Mouse (Mus musculus) stomach, embryonic 14.5 days (tissue): ENCODE results near the gene Mapk11. TPM values are rescaled to one million over a fixed set of nuclear protein-coding genes. Genes with fewer than 3 reads are reported as not detected.

Experiments used
- ATAC-seq: fragments of 200-750 bp; cut with Nextera tagmentation; 2 replicates; pipeline ENCODE4 v1.8.0; 2017; ENCODE audit warnings: low read depth, moderate TSS enrichment; ENCODE audit not compliant: insufficient number of reproducible peaks, insufficient read depth, low FRiP score
- H3K27ac ChIP-seq: fragments of 300-500 bp; sonication (generic); 2 replicates; pipeline ENCODE4 v1.5.1; 2014; ENCODE audit warnings: mild to moderate bottlenecking, low read length, moderate library complexity, mixed read lengths
- H3K27me3 ChIP-seq: fragments of 300-500 bp; sonication (generic); 2 replicates; pipeline ENCODE4 v1.6.1; 2014; ENCODE audit warnings: low read length, control low read depth, mixed read lengths; ENCODE audit not compliant: control insufficient read depth, insufficient read depth
- H3K36me3 ChIP-seq: fragments of 300-500 bp; sonication (generic); 2 replicates; pipeline ENCODE4 v1.6.1; 2014; ENCODE audit warnings: mild to moderate bottlenecking, control low read depth, low read length, moderate library complexity, mixed read lengths; ENCODE audit not compliant: control insufficient read depth, insufficient read depth
- H3K4me1 ChIP-seq: fragments of 300-500 bp; sonication (generic); 2 replicates; pipeline ENCODE4 v1.6.1; 2014; ENCODE audit warnings: low read length, control low read depth, mixed read lengths; ENCODE audit not compliant: control insufficient read depth, insufficient read depth
- H3K4me2 ChIP-seq: fragments of 300-500 bp; sonication (generic); replicated peaks from 2 replicates; pipeline ENCODE4 v1.6.1; 2014; ENCODE audit warnings: low read depth, low read length, control low read depth
- H3K4me3 ChIP-seq: fragments of 300-500 bp; sonication (generic); 2 replicates; pipeline ENCODE4 v1.5.1; 2014; ENCODE audit warnings: low read depth, low read length, control low read depth
- H3K9ac ChIP-seq: fragments of 300-500 bp; sonication (generic); replicated peaks from 2 replicates; pipeline ENCODE4 v1.6.1; 2014; ENCODE audit warnings: low read depth, mild to moderate bottlenecking, control low read depth, low read length, moderate library complexity, mixed read lengths
- H3K9me3 ChIP-seq: fragments of 300-500 bp; sonication (generic); 2 replicates; pipeline ENCODE4 v1.6.1; 2016; ENCODE audit warnings: low read depth, low read length, control low read depth; ENCODE audit not compliant: control insufficient read depth
- WGBS: fragments of 180-500 bp; shearing (Covaris S2); extraction: QIAGEN DNeasy Blood & Tissue Kit; methylation state at CpG from one replicate; pipeline ENCODE4 v1.1.7; 2014; 5-methylcytosine and 5-hydroxymethylcytosine counted together
- polyA plus RNA-seq: library from polyadenylated mRNA; unstranded; fragments of >200 nt; fragmentation: Nextera tagmentation; extraction: Ambion mirVana; gene quantifications from 2 replicates; pipeline ENCODE4 v1.2.1, GENCODE M21; 2014

The Mapk11 gene
- polyA plus RNA-seq, 1 experiment from 2014 or later, result 7.9 TPM

GRCm38 (mm10) chr15:89136461-89137155 is 12.8 kb downstream of the Mapk11 start:
- no peak overlapping the region for H3K4me2 ChIP-seq
- H3K4me1 ChIP-seq, result peaks cover 5% of the 10 kb centered on the region; the same call in 1 of the 2 replicates
- H3K9me3 ChIP-seq, result no peaks in the 10 kb centered on the region
- no peak overlapping the region for H3K4me3 ChIP-seq
- no peak overlapping the region for H3K27ac ChIP-seq
- WGBS, result 88% methylated on average over 4 of the region's 5 CpGs
- no peaks in the 10 kb centered on the region for H3K36me3 ChIP-seq
- H3K27me3 ChIP-seq, result peaks cover 8% of the 10 kb centered on the region; the same call in 1 of the 2 replicates
- no peak for ATAC-seq
- no peak overlapping the region for H3K9ac ChIP-seq

DNA sequence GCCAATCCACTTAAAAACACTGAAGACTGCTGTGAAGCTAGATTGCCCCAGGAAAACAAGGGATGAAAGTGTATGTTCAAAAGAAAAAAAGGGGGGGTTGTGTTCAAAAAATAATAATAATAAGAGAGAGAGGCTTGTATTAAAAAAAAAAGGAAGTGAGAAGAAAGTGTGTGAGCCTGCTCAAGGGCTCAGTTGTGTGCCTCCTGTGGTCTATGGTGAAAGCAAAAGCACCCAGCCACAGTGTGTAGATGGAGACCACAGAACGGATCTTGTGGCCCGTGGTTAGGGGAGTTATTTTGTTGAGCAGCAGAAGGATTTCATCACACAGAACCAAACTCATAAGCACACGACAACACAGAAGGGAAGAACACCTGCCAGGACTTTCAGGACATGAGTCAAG is 18.1 kb downstream of the Mapk11 start:
- Histone ChIP-seq H3K27me3 (no peaks in the 10 kb centered on the region), H3K4me3 (no peak overlapping the region), H3K4me1 (peaks cover 7% of the 10 kb centered on the region; the same call in 1 of the 2 replicates), H3K36me3 (no peaks in the 10 kb centered on the region), H3K4me2 (no peak overlapping the region), H3K27ac (no peak overlapping the region), H3K9me3 (no peaks in the 10 kb centered on the region), H3K9ac (no peak overlapping the region)
- 87% methylated on average over 3 of the region's 3 CpGs for WGBS
- no peak for ATAC-seq

DNA sequence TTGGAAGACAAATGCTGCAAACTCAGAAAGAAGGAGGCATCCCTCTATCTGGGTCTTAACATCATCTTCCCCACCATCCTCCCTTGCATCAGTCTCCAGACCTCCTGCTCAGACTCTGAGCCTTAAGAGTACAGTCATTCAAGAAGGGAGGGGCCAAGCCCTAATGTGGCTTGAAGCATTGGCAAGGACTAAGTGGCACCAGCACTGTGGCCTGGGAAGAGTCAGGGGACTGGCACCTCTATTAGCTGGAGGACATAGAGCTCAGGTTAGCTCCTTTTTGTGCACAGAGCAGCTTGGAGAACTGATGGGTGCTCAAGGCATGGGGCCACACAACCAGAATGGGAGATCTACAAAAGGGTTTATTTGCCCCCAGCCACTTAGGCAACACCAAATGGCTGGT is 19.2 kb downstream of the Mapk11 start:
- no peaks in the 10 kb centered on the region for H3K36me3 ChIP-seq
- no peak overlapping the region for H3K9ac ChIP-seq
- no peak overlapping the region for H3K4me3 ChIP-seq
- peaks cover 7% of the 10 kb centered on the region; the same call in 1 of the 2 replicates for H3K4me1 ChIP-seq
- H3K9me3 ChIP-seq, result no peaks in the 10 kb centered on the region
- H3K27ac ChIP-seq, result no peak overlapping the region
- ATAC-seq, result no peak
- no peaks in the 10 kb centered on the region for H3K27me3 ChIP-seq
- no peak overlapping the region for H3K4me2 ChIP-seq

GRCm38 (mm10) chr15:89128382-89129350 is 20.8 kb downstream of the Mapk11 start, which contains the start of gene Hdac10:
Gene Hdac10 (minus strand): TSS chr15:89128700.
- ATAC-seq, result peak; percentile 85
- H3K36me3 ChIP-seq, result peaks cover 5% of the 10 kb centered on the region; the same call in 1 of the 2 replicates
- peak within 1 kb of the TSS; percentile 91 for H3K4me2 ChIP-seq
- peak within 1 kb of the TSS; percentile 60 for H3K4me3 ChIP-seq
- no peaks in the 10 kb centered on the region for H3K9me3 ChIP-seq
- H3K4me1 ChIP-seq, result peaks cover 9% of the 10 kb centered on the region; the same call in 1 of the 2 replicates
- H3K27ac ChIP-seq, result peak within 1 kb of the TSS; percentile 23
- WGBS, result 4% methylated on average over 36 of the region's 36 CpGs
- H3K9ac ChIP-seq, result peak within 1 kb of the TSS; percentile 54
- no peaks in the 10 kb centered on the region for H3K27me3 ChIP-seq

DNA sequence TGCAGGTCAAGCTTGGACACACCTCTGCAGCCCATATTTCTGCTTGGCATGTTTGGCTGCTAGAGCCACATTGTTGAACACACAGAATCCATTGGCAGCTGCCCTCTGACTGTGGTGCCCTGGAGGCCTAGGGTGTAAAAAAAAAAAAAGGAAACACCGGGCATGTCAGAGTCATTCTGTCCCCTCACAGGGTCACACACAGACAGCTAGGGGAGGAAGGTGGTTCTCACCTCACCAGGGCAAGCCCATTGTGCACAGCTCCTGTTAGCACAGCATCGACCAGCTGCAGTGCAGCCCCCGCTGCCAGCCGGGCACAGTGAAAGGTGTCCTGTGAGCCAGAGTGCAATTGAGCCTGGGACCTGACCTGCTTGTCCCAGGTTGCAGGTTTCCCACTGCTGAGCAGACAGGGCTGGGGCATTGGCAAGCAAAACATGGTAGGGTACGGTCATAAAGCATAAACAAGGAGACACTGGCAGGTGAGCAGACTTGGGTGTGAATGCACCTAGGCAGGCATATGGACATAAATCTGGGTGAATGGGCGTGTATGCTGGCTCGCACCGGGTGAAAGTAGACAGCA is 22.0 kb downstream of the Mapk11 start:
- Histone ChIP-seq H3K4me1 (peaks cover 13% of the 10 kb centered on the region; the same call in 1 of the 2 replicates), H3K9ac (no peak overlapping the region; the same call in 1 of the 2 replicates), H3K4me2 (peak overlapping the region; percentile 91), H3K27ac (no peak overlapping the region), H3K9me3 (no peaks in the 10 kb centered on the region), H3K27me3 (no peaks in the 10 kb centered on the region), H3K36me3 (peaks cover 5% of the 10 kb centered on the region; the same call in 1 of the 2 replicates), H3K4me3 (peak overlapping the region; percentile 60; the same call in 1 of the 2 replicates)
- no peak for ATAC-seq
- 83% methylated on average over 8 of the region's 8 CpGs for WGBS

- no peak for ATAC-seq
- H3K9ac ChIP-seq, result no peak overlapping the region
- WGBS, result 90% methylated on average over 8 of the region's 8 CpGs
- H3K27me3 ChIP-seq, result no peaks in the 10 kb centered on the region
- no peak overlapping the region for H3K4me3 ChIP-seq
- H3K36me3 ChIP-seq, result peaks cover 5% of the 10 kb centered on the region; the same call in 1 of the 2 replicates
- H3K9me3 ChIP-seq, result no peaks in the 10 kb centered on the region
- H3K4me2 ChIP-seq, result no peak overlapping the region
- peaks cover 21% of the 10 kb centered on the region for H3K4me1 ChIP-seq
- no peak overlapping the region for H3K27ac ChIP-seq
These were observed 22.8 kb downstream of the Mapk11 start for GRCm38 (mm10) chr15:89126622-89127021.

DNA sequence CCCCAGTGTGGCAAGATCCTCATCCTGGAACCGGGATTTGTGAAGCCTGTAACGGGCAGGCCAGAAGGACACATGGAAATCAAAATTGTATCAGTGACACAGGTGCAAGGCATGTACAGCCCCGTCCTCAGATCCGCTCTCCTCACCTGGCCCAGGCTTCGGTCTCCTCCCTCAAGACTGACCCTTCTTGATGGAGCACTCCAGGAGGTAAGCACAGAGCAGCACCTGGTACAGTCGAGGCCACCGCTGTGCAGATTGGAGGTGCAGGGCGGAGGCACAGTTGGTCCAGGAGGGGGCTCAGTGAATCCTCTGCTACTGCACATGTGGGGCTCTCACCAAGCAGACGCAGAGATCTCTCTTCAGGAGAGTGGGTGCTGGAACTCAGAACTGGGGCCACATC is 24.1 kb downstream of the Mapk11 start:
- H3K36me3 ChIP-seq, result peaks cover 6% of the 10 kb centered on the region; the same call in 1 of the 2 replicates
- peaks cover 25% of the 10 kb centered on the region for H3K4me1 ChIP-seq
- no peaks in the 10 kb centered on the region for H3K27me3 ChIP-seq
- no peaks in the 10 kb centered on the region for H3K9me3 ChIP-seq
- ATAC-seq, result no peak
- no peak overlapping the region for H3K4me3 ChIP-seq
- 91% methylated on average over 9 of the region's 9 CpGs for WGBS
- no peak overlapping the region for H3K4me2 ChIP-seq
- H3K9ac ChIP-seq, result no peak overlapping the region
- no peak overlapping the region for H3K27ac ChIP-seq

GRCm38 (mm10) chr15:89124312-89124711 is 25.1 kb downstream of the Mapk11 start:
- Histone ChIP-seq H3K4me1 (peaks cover 25% of the 10 kb centered on the region), H3K4me2 (no peak overlapping the region), H3K27ac (no peak overlapping the region), H3K4me3 (no peak overlapping the region), H3K36me3 (peaks cover 10% of the 10 kb centered on the region; the same call in 1 of the 2 replicates), H3K27me3 (no peaks in the 10 kb centered on the region), H3K9me3 (no peaks in the 10 kb centered on the region), H3K9ac (no peak overlapping the region)
- no peak for ATAC-seq
- WGBS, result 96% methylated on average over 3 of the region's 3 CpGs
